Mouse (Mus musculus): ENCODE measurements around the gene Gart. TPM values are rescaled to one million over a fixed set of nuclear protein-coding genes. Genes with fewer than 3 reads are reported as not detected.

Gene Gart
- total and polyA plus RNA-seq, 3 experiments, result 356 to 722 (median 517) TPM

DNA sequence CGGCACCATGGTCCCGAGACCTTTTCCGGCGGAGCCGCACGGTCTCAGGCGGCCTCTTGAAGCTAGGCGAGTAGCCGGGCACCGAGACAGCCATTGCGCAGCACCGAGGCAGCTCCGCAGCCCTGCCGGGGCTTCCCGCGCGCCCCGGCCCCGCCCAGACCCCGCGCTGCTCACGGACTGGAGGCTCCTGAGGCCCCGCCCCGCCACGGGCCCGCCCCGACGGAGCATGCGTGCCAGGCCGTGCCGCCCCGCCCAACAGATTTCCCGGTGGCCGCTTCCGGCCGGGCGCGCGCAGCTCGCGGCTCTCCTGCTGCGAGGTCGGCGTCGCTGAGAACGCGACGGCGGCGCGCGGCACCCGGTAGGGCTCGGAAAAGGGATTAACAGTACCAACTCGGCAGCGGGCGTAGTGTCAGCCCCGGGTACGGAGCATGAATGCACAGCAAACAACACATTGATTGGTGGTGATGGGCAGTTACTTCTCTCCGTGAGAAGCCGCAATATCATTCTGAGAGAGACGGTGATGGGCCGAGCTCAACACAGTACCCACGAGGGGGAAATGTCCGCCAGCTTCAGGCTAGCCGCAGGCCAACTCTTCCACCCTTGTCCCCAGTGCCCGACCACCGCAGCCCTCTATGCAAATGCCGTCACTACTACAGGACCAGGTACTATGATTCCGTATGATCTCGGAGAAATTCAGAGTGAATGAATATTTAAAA is 42.0 kb upstream of the Gart start, which contains the start of gene Donson (continued):
- peak; percentile 74 for TF ChIP-seq MAX (IDR thresholded peaks at IDR 0.05; ENCODE audit: low read length)
- TF ChIP-seq CHD2 (IDR thresholded peaks at IDR 0.05; ENCODE audit: low read length), result peak; percentile 31; the same call in 1 of the 2 replicates
- TF ChIP-seq MEF2A (IDR thresholded peaks at IDR 0.05; ENCODE audit: borderline replicate concordance, low read depth, low read length), result peak; percentile 21; the same call in 1 of the 2 replicates
- no peak; a peak in 1 of 4 replicates for TF ChIP-seq CTCF (conservative IDR thresholded peaks at IDR 0.05 in 1 of 2, IDR thresholded peaks at IDR 0.05 in 1 of 2; ENCODE audit: low read depth in 2 of 2, low read length in 2 of 2)
- no peak for TF ChIP-seq ZKSCAN1 (IDR thresholded peaks at IDR 0.05; ENCODE audit: borderline replicate concordance, low read depth, low read length)
- TF ChIP-seq ZMIZ1 (IDR thresholded peaks at IDR 0.05; ENCODE audit: low read depth, low read length), result peak; percentile 90; the same call in 1 of the 2 replicates

GRCm38 (mm10) chr16:91688023-91688618 is 41.4 kb upstream of the Gart start:
- Histone ChIP-seq H3K9ac (ENCODE audit: insufficient read depth, low read depth) (peak overlapping the region; percentile 84), H3K4me1 (ENCODE audit: control insufficient read depth in 1 of 2, insufficient read depth in 2 of 2) (peaks cover 10 to 54% of the 10 kb centered on the region in 2 experiments), H3K9me3 (replicated peaks; ENCODE audit: low read length) (no peaks in the 10 kb centered on the region), H3K4me3 (replicated peaks in 1 of 3; ENCODE audit: low read depth in 2 of 3, low read length in 2 of 3, poor library complexity in 1 of 3) (peak overlapping the region; percentile 59 to 97 (median 87)), H3K27me3 (replicated peaks) (no peaks in the 10 kb centered on the region), H3K27ac (ENCODE audit: insufficient read depth, low read depth) (peak overlapping the region; percentile 70), H3K79me2 (replicated peaks; ENCODE audit: control insufficient read depth, extremely low read depth, insufficient read depth, poor library complexity, severe bottlenecking) (peaks cover 33% of the 10 kb centered on the region), H3K36me3 (replicated peaks in 1 of 2; ENCODE audit: control insufficient read depth in 1 of 2, insufficient read depth in 1 of 2, low read length in 1 of 2) (peaks cover 35 to 59% of the 10 kb centered on the region in 2 experiments), H3K4me2 (ENCODE audit: insufficient read depth, low read depth, poor library complexity, severe bottlenecking) (peak overlapping the region; percentile 94)
- in situ Hi-C loops (cut with MboI; ENCODE audit: low pct_ligation_motif_present, low pct_unique_long_range_greater_than_20kb, low sequenced_read_pairs) (no loop called here), dilution Hi-C loops (cut with MboI; ENCODE audit: extremely low pct_ligation_motif_present, extremely low pct_unique_long_range_greater_than_20kb, low sequenced_read_pairs) (no loop called here)
- TF ChIP-seq GABPA (IDR thresholded peaks at IDR 0.05; ENCODE audit: insufficient replicate concordance, low read depth, low read length) (no peak), NRF1 (IDR thresholded peaks at IDR 0.05; ENCODE audit: low read depth, low read length) (no peak), MYC (IDR thresholded peaks at IDR 0.05; ENCODE audit: low read depth, low read length) (no peak), MXI1 (IDR thresholded peaks at IDR 0.05; ENCODE audit: low read depth, low read length) (no peak), CHD2 (IDR thresholded peaks at IDR 0.05; ENCODE audit: low read length) (peak; percentile 56; the same call in 1 of the 2 replicates), ZC3H11A (IDR thresholded peaks at IDR 0.05; ENCODE audit: low read depth, low read length) (no peak), MAZ (IDR thresholded peaks at IDR 0.05; ENCODE audit: low read depth, low read length) (no peak), UBTF (IDR thresholded peaks at IDR 0.05; ENCODE audit: low read depth, low read length) (0 out of 2 replicates have a peak, but pooled peaks have one; percentile 59), MAX (IDR thresholded peaks at IDR 0.05; ENCODE audit: low read length) (no peak), ELF1 (IDR thresholded peaks at IDR 0.05; ENCODE audit: low read depth, low read length) (no peak), ZKSCAN1 (IDR thresholded peaks at IDR 0.05; ENCODE audit: borderline replicate concordance, low read depth, low read length) (no peak), SIN3A (IDR thresholded peaks at IDR 0.05; ENCODE audit: low read length) (peak; percentile 45; the same call in 1 of the 2 replicates), POLR2A (IDR thresholded peaks at IDR 0.05; ENCODE audit: low read depth, low read length) (no peak), RAD21 (IDR thresholded peaks at IDR 0.05; ENCODE audit: low read depth, low read length) (no peak), KAT2A (IDR thresholded peaks at IDR 0.05; ENCODE audit: insufficient replicate concordance, low read length) (no peak), MEF2A (IDR thresholded peaks at IDR 0.05; ENCODE audit: borderline replicate concordance, low read depth, low read length) (no peak), TBP (conservative IDR thresholded peaks at IDR 0.05; ENCODE audit: low read depth, low read length) (no peak), JUN (IDR thresholded peaks at IDR 0.05; ENCODE audit: insufficient read depth, low read depth, low read length) (no peak), EP300 (IDR thresholded peaks at IDR 0.05; ENCODE audit: low read length) (peak; percentile 31; the same call in 1 of the 2 replicates), ETS1 (conservative IDR thresholded peaks at IDR 0.05; ENCODE audit: low read depth, low read length) (no peak), POLR2AphosphoS2 (IDR thresholded peaks at IDR 0.05; ENCODE audit: low read depth, low read length) (no peak)
- DNase-seq (ENCODE audit: extremely low read depth), result no peak
